Mouse (Mus musculus): ENCODE measurements around the gene Tiprl. TPM values are rescaled to one million over a fixed set of nuclear protein-coding genes. Genes with fewer than 3 reads are reported as not detected.

Gene Tiprl
- total RNA-seq, 1 experiment from 2014 or later = 66.9 TPM

GRCm38 (mm10) chr1:165190068-165190467 is 46.7 kb downstream of the Tiprl start:
- no peak for ATAC-seq (replicated peaks in 1 of 2; ENCODE audit: insufficient read depth in 1 of 2, low FRiP score in 2 of 2, low TSS enrichment in 1 of 2, low read depth in 1 of 2, poor library complexity in 2 of 2, severe bottlenecking in 2 of 2)

- no peak for ATAC-seq (replicated peaks in 1 of 2; ENCODE audit: insufficient read depth in 1 of 2, low FRiP score in 2 of 2, low TSS enrichment in 1 of 2, low read depth in 1 of 2, poor library complexity in 2 of 2, severe bottlenecking in 2 of 2)
These were observed 47.8 kb downstream of the Tiprl start for GRCm38 (mm10) chr1:165188806-165189580.

- no peak for ATAC-seq (replicated peaks in 1 of 2; ENCODE audit: insufficient read depth in 1 of 2, low FRiP score in 2 of 2, low TSS enrichment in 1 of 2, low read depth in 1 of 2, poor library complexity in 2 of 2, severe bottlenecking in 2 of 2)
These were observed 49.4 kb downstream of the Tiprl start for GRCm38 (mm10) chr1:165187357-165187756.

- no peak for ATAC-seq (replicated peaks in 1 of 2; ENCODE audit: insufficient read depth in 1 of 2, low FRiP score in 2 of 2, low TSS enrichment in 1 of 2, low read depth in 1 of 2, poor library complexity in 2 of 2, severe bottlenecking in 2 of 2)
These were observed 50.3 kb downstream of the Tiprl start for GRCm38 (mm10) chr1:165186491-165186890.

- ATAC-seq (replicated peaks in 1 of 2; ENCODE audit: insufficient read depth in 1 of 2, low FRiP score in 2 of 2, low TSS enrichment in 1 of 2, low read depth in 1 of 2, poor library complexity in 2 of 2, severe bottlenecking in 2 of 2) = no peak
These were observed 51.7 kb downstream of the Tiprl start for GRCm38 (mm10) chr1:165185116-165185515.

GRCm38 (mm10) chr1:165184178-165184577 is 52.6 kb downstream of the Tiprl start:
- ATAC-seq (replicated peaks in 1 of 2; ENCODE audit: insufficient read depth in 1 of 2, low FRiP score in 2 of 2, low TSS enrichment in 1 of 2, low read depth in 1 of 2, poor library complexity in 2 of 2, severe bottlenecking in 2 of 2) = no peak

- ATAC-seq (replicated peaks in 1 of 2; ENCODE audit: insufficient read depth in 1 of 2, low FRiP score in 2 of 2, low TSS enrichment in 1 of 2, low read depth in 1 of 2, poor library complexity in 2 of 2, severe bottlenecking in 2 of 2) = no peak
These were observed 53.4 kb downstream of the Tiprl start for GRCm38 (mm10) chr1:165183400-165183799.

- ATAC-seq (replicated peaks in 1 of 2; ENCODE audit: insufficient read depth in 1 of 2, low FRiP score in 2 of 2, low TSS enrichment in 1 of 2, low read depth in 1 of 2, poor library complexity in 2 of 2, severe bottlenecking in 2 of 2) = no peak
These were observed 57.5 kb downstream of the Tiprl start for GRCm38 (mm10) chr1:165179321-165179720.

GRCm38 (mm10) chr1:165178075-165178474 is 58.7 kb downstream of the Tiprl start:
- ATAC-seq (replicated peaks in 1 of 2; ENCODE audit: insufficient read depth in 1 of 2, low FRiP score in 2 of 2, low TSS enrichment in 1 of 2, low read depth in 1 of 2, poor library complexity in 2 of 2, severe bottlenecking in 2 of 2) = no peak

GRCm38 (mm10) chr1:165174059-165174616 is 62.7 kb downstream of the Tiprl start:
- ATAC-seq (replicated peaks in 1 of 2; ENCODE audit: insufficient read depth in 1 of 2, low FRiP score in 2 of 2, low TSS enrichment in 1 of 2, low read depth in 1 of 2, poor library complexity in 2 of 2, severe bottlenecking in 2 of 2) = no peak

GRCm38 (mm10) chr1:165171277-165171676 is 65.5 kb downstream of the Tiprl start:
- no peak for ATAC-seq (replicated peaks in 1 of 2; ENCODE audit: insufficient read depth in 1 of 2, low FRiP score in 2 of 2, low TSS enrichment in 1 of 2, low read depth in 1 of 2, poor library complexity in 2 of 2, severe bottlenecking in 2 of 2)

GRCm38 (mm10) chr1:165170157-165170556 is 66.6 kb downstream of the Tiprl start:
- ATAC-seq (replicated peaks in 1 of 2; ENCODE audit: insufficient read depth in 1 of 2, low FRiP score in 2 of 2, low TSS enrichment in 1 of 2, low read depth in 1 of 2, poor library complexity in 2 of 2, severe bottlenecking in 2 of 2) = peak in 1 of 2 experiments; percentile 17; a peak in 1 of 4 replicates

- no peak for ATAC-seq (replicated peaks in 1 of 2; ENCODE audit: insufficient read depth in 1 of 2, low FRiP score in 2 of 2, low TSS enrichment in 1 of 2, low read depth in 1 of 2, poor library complexity in 2 of 2, severe bottlenecking in 2 of 2)
These were observed 67.3 kb downstream of the Tiprl start for GRCm38 (mm10) chr1:165169462-165169861.

GRCm38 (mm10) chr1:165164920-165165319 is 71.9 kb downstream of the Tiprl start:
- ATAC-seq (replicated peaks in 1 of 2; ENCODE audit: insufficient read depth in 1 of 2, low FRiP score in 2 of 2, low TSS enrichment in 1 of 2, low read depth in 1 of 2, poor library complexity in 2 of 2, severe bottlenecking in 2 of 2) = no peak

Other genes with a start within 250 kb of the Tiprl start
- gene Tbx19, start 76.2 kb downstream of the Tiprl start, total RNA-seq (2017) = not detected in 2 replicates
- 68.5 and 73.0 TPM in 2 replicates for gene Sft2d2, start 42.6 kb downstream of the Tiprl start, total RNA-seq (2017)
- 3.9 and 4.6 TPM in 2 replicates for gene Gpr161, start 58.8 kb upstream of the Tiprl start, total RNA-seq (2017)
- 19.1 and 19.9 TPM in 2 replicates for gene Dcaf6, start 223.5 kb upstream of the Tiprl start, total RNA-seq (2017)
- gene Mpc2, start 223.6 kb upstream of the Tiprl start, total RNA-seq (2017) = 77.5 and 113 TPM in 2 replicates
- gene Adcy10, start 248.2 kb upstream of the Tiprl start, total RNA-seq (2017) = not detected in 2 replicates

All from hematopoietic stem cell, adult 5-6 weeks (primary cell).